Mouse (Mus musculus) olfactory bulb, adult 2 months (tissue): ENCODE results near the gene Erc1.

Experiments used
- CTCF ChIP-seq: fragments of 200-500 bp; IDR thresholded peaks from 2 replicates; pipeline ENCODE4 v1.5.1; 2012; ENCODE audit warnings: low read depth, mild to moderate bottlenecking, low read length, moderate library complexity; ENCODE audit not compliant: insufficient read depth
- POLR2A ChIP-seq: fragments of 200-500 bp; IDR thresholded peaks from 2 replicates; pipeline ENCODE4 v1.6.1; 2012; ENCODE audit warnings: mild to moderate bottlenecking, low read depth, low read length, moderate library complexity; ENCODE audit not compliant: insufficient read depth

- TF ChIP-seq POLR2A: no peak
- no peak for TF ChIP-seq CTCF
Measured at GRCm38 (mm10) chr6:119764355-119764754, 83.6 kb downstream of the Erc1 start.
